Comparison of ENCODE assay signal across 24 mouse cellular contexts in genomic region chr3:87498266-87498665, GRCm38 (mm10). TPM values are rescaled to one million over a fixed set of nuclear protein-coding genes. Genes with fewer than 3 reads are reported as not detected.
DNase-seq lines count a peak whose midpoint lies in the region; ATAC-seq and TF ChIP-seq lines count a peak whose summit lies in the region.
"Had no signal": no experiment of that assay in that cellular context is flagged by ENCODE, and none has a peak within 500 bp of the region (broad histone marks: within the 10 kb centered on the region; RNA-seq: fewer than 3 reads in every experiment).

No protein-coding gene starts in this region.

- no peak overlapping the region for H3K4me2 ChIP-seq in embryonic facial prominence, embryonic 11.5 days (ENCODE audit: low read depth, low read length)
- H3K4me2 ChIP-seq in midbrain, embryonic 13.5 days (replicated peaks) = no peak overlapping the region
- no peak overlapping the region for H3K4me2 ChIP-seq in intestine, embryonic 15.5 days (replicated peaks)
- H3K4me2 ChIP-seq: embryonic facial prominence, embryonic 13.5 days; forebrain, embryonic 13.5 days; heart, embryonic 11.5 days; heart, embryonic 15.5 days; hindbrain, embryonic 13.5 days had no signal

- H3K27ac ChIP-seq in embryonic facial prominence, embryonic 11.5 days (replicated peaks; ENCODE audit: low read depth, low read length) = no peak overlapping the region
- H3K27ac ChIP-seq in embryonic facial prominence, embryonic 10.5 days (replicated peaks) = no peak overlapping the region
- H3K27ac ChIP-seq in midbrain, embryonic 10.5 days (replicated peaks) = no peak overlapping the region
- H3K27ac ChIP-seq in midbrain, embryonic 13.5 days = no peak overlapping the region
- H3K27ac ChIP-seq in bone marrow macrophage, adult 2 months (ENCODE audit: insufficient read depth, low read depth, low read length) = peak overlapping the region; percentile 54
- H3K27ac ChIP-seq in forebrain, embryonic 10.5 days = no peak overlapping the region
- no peak overlapping the region for H3K27ac ChIP-seq in intestine, embryonic 15.5 days
- H3K27ac ChIP-seq: embryonic facial prominence, embryonic 13.5 days; forebrain, embryonic 13.5 days; heart, embryonic 15.5 days; hindbrain, embryonic 13.5 days; hindbrain, postnatal 0 days had no signal

- H3K4me3 ChIP-seq in embryonic facial prominence, embryonic 11.5 days (ENCODE audit: low read depth, low read length) = no peak overlapping the region
- H3K4me3 ChIP-seq in embryonic facial prominence, embryonic 10.5 days = no peak overlapping the region
- no peak overlapping the region for H3K4me3 ChIP-seq in midbrain, embryonic 10.5 days
- no peak overlapping the region for H3K4me3 ChIP-seq in midbrain, embryonic 13.5 days (replicated peaks)
- H3K4me3 ChIP-seq in bone marrow macrophage, adult 2 months (ENCODE audit: insufficient read depth, low read length) = no peak overlapping the region
- no peak overlapping the region for H3K4me3 ChIP-seq in forebrain, embryonic 10.5 days
- H3K4me3 ChIP-seq in intestine, embryonic 15.5 days (replicated peaks) = no peak overlapping the region
- H3K4me3 ChIP-seq: embryonic facial prominence, embryonic 13.5 days; forebrain, embryonic 13.5 days; heart, embryonic 15.5 days; hindbrain, embryonic 13.5 days had no signal

- no peak for DNase-seq in embryonic facial prominence, embryonic 11.5 days (ENCODE audit: low spot score)
- no peak for DNase-seq in embryonic facial prominence, embryonic 10.5 days (ENCODE audit: low spot score)
- peak; percentile 5 for DNase-seq in midbrain, embryonic 10.5 days (ENCODE audit: low spot score)
- DNase-seq in NIH3T3 (ENCODE audit: low read depth) = peak; percentile 0
- DNase-seq in forebrain, embryonic 10.5 days (ENCODE audit: extremely low spot score, low spot score) = no peak
- DNase-seq: adrenal gland, adult 2 months; adrenal gland, postnatal 25 days; cerebellum, adult 11 months; cerebellum, adult 8-10 months; cerebellum, postnatal 14 days; embryo, embryonic 11 days; gastrocnemius, postnatal 36 days; heart, adult 18-20 months; heart, postnatal 14 days had no signal

- 76% methylated on average over 9 of the region's 9 CpGs for WGBS in embryonic facial prominence, embryonic 11.5 days
- WGBS in embryonic facial prominence, embryonic 10.5 days = 83% methylated on average over 9 of the region's 9 CpGs
- WGBS in midbrain, embryonic 10.5 days = 84% methylated on average over 9 of the region's 9 CpGs
- 84% methylated on average over 9 of the region's 9 CpGs for WGBS in midbrain, embryonic 13.5 days
- WGBS in forebrain, embryonic 10.5 days = 83% methylated on average over 9 of the region's 9 CpGs
- 83% methylated on average over 9 of the region's 9 CpGs for WGBS in intestine, embryonic 15.5 days

- H3K36me3 ChIP-seq in embryonic facial prominence, embryonic 11.5 days (replicated peaks; ENCODE audit: control insufficient read depth, insufficient read depth, low read depth, low read length) = no peaks in the 10 kb centered on the region
- H3K36me3 ChIP-seq in embryonic facial prominence, embryonic 10.5 days (replicated peaks) = no peaks in the 10 kb centered on the region
- H3K36me3 ChIP-seq in midbrain, embryonic 10.5 days = no peaks in the 10 kb centered on the region
- H3K36me3 ChIP-seq in midbrain, embryonic 13.5 days = no peaks in the 10 kb centered on the region
- no peaks in the 10 kb centered on the region for H3K36me3 ChIP-seq in forebrain, embryonic 10.5 days (replicated peaks)
- no peaks in the 10 kb centered on the region for H3K36me3 ChIP-seq in intestine, embryonic 15.5 days
- H3K36me3 ChIP-seq: embryonic facial prominence, embryonic 13.5 days; G1E; heart, embryonic 15.5 days; hindbrain, embryonic 13.5 days had no signal

- no peak for TF ChIP-seq POLR2A in bone marrow macrophage, adult 2 months (IDR thresholded peaks at IDR 0.05; ENCODE audit: borderline replicate concordance, low read depth, low read length)

- no peak for TF ChIP-seq CTCF in bone marrow macrophage, adult 2 months (IDR thresholded peaks at IDR 0.05; ENCODE audit: low read depth, low read length)

- no peaks in the 10 kb centered on the region; the same call in 1 of the 2 replicates for H3K27me3 ChIP-seq in embryonic facial prominence, embryonic 11.5 days (ENCODE audit: control insufficient read depth, insufficient read depth, low read length)
- 0 out of 2 replicates have a peak, but pooled peaks cover 2% of the 10 kb centered on the region for H3K27me3 ChIP-seq in embryonic facial prominence, embryonic 10.5 days (replicated peaks; ENCODE audit: low read depth, poor library complexity, severe bottlenecking)
- H3K27me3 ChIP-seq in midbrain, embryonic 10.5 days (ENCODE audit: low read depth, poor library complexity, severe bottlenecking) = peaks cover 6% of the 10 kb centered on the region; the same call in 1 of the 2 replicates
- 0 out of 2 replicates have a peak, but pooled peaks cover 4% of the 10 kb centered on the region for H3K27me3 ChIP-seq in midbrain, embryonic 13.5 days
- H3K27me3 ChIP-seq in forebrain, embryonic 10.5 days (ENCODE audit: poor library complexity, severe bottlenecking) = peaks cover 3% of the 10 kb centered on the region
- H3K27me3 ChIP-seq in intestine, embryonic 15.5 days (replicated peaks) = no peaks in the 10 kb centered on the region
- H3K27me3 ChIP-seq: forebrain, embryonic 13.5 days; heart, embryonic 15.5 days; hindbrain, embryonic 13.5 days had no signal

- no peaks in the 10 kb centered on the region for H3K4me1 ChIP-seq in embryonic facial prominence, embryonic 11.5 days (ENCODE audit: control insufficient read depth, insufficient read depth, low read length)
- peaks cover 4% of the 10 kb centered on the region; the same call in 1 of the 2 replicates for H3K4me1 ChIP-seq in embryonic facial prominence, embryonic 10.5 days
- peaks cover 14% of the 10 kb centered on the region for H3K4me1 ChIP-seq in midbrain, embryonic 10.5 days
- H3K4me1 ChIP-seq in midbrain, embryonic 13.5 days (replicated peaks) = 0 out of 2 replicates have a peak, but pooled peaks cover 6% of the 10 kb centered on the region
- peaks cover 19% of the 10 kb centered on the region for H3K4me1 ChIP-seq in bone marrow macrophage, adult 2 months (ENCODE audit: control insufficient read depth, insufficient read depth, low read length)
- peaks cover 20% of the 10 kb centered on the region for H3K4me1 ChIP-seq in forebrain, embryonic 10.5 days
- H3K4me1 ChIP-seq in intestine, embryonic 15.5 days (replicated peaks) = no peaks in the 10 kb centered on the region
- H3K4me1 ChIP-seq: heart, embryonic 15.5 days; hindbrain, embryonic 13.5 days had no signal

- no peaks in the 10 kb centered on the region for H3K9me3 ChIP-seq in embryonic facial prominence, embryonic 11.5 days (replicated peaks; ENCODE audit: control insufficient read depth, low read length)
- no peaks in the 10 kb centered on the region for H3K9me3 ChIP-seq in embryonic facial prominence, embryonic 10.5 days
- no peaks in the 10 kb centered on the region for H3K9me3 ChIP-seq in midbrain, embryonic 10.5 days (replicated peaks)
- no peaks in the 10 kb centered on the region for H3K9me3 ChIP-seq in midbrain, embryonic 13.5 days
- H3K9me3 ChIP-seq in forebrain, embryonic 10.5 days = no peaks in the 10 kb centered on the region
- no peaks in the 10 kb centered on the region for H3K9me3 ChIP-seq in intestine, embryonic 15.5 days
- H3K9me3 ChIP-seq: embryonic facial prominence, embryonic 13.5 days; forebrain, embryonic 13.5 days; G1E; heart, embryonic 15.5 days; hindbrain, embryonic 13.5 days had no signal

- no peak overlapping the region for H3K9ac ChIP-seq in embryonic facial prominence, embryonic 11.5 days (replicated peaks; ENCODE audit: low read length)
- H3K9ac ChIP-seq in midbrain, embryonic 13.5 days (replicated peaks) = no peak overlapping the region
- H3K9ac ChIP-seq in intestine, embryonic 15.5 days = no peak overlapping the region
- H3K9ac ChIP-seq: embryonic facial prominence, embryonic 13.5 days; forebrain, embryonic 13.5 days; heart, embryonic 15.5 days; hindbrain, embryonic 13.5 days had no signal

- 0 out of 2 replicates have a peak, but pooled peaks have one; percentile 23 for ATAC-seq in embryonic facial prominence, embryonic 11.5 days (replicated peaks; ENCODE audit: insufficient number of reproducible peaks, low FRiP score, low TSS enrichment, low read depth)
- no peak for ATAC-seq in midbrain, embryonic 13.5 days
- no peak for ATAC-seq in intestine, embryonic 15.5 days

RNA-seq across cellular contexts. Expression of gene Etv3, which starts 26.9 kb away (rescaled TPM):
- 8.5 and 9.8 TPM in 2 replicates for polyA plus RNA-seq in embryonic facial prominence, embryonic 11.5 days (2014; fragmentation: Nextera tagmentation; extraction: Ambion mirVana)
- polyA plus RNA-seq in embryonic facial prominence, embryonic 10.5 days (2016; fragmentation: Nextera tagmentation; extraction: Ambion mirVana) = 11.9 and 14.0 TPM in 2 replicates
- 9.8 and 11.8 TPM in 2 replicates for polyA plus RNA-seq in midbrain, embryonic 10.5 days (2016; fragmentation: Nextera tagmentation; extraction: Ambion mirVana)
- 11.5 and 12.9 TPM in 2 replicates for polyA plus RNA-seq in midbrain, embryonic 13.5 days (2015; fragmentation: Nextera tagmentation; extraction: Ambion mirVana)
- 57.2 and 59.6 TPM in 2 replicates for polyA plus RNA-seq in bone marrow macrophage, adult 2 months (2012; ENCODE audit: insufficient read depth, insufficient read length, missing spikeins)
- 10.9 and 11.0 TPM in 2 replicates for polyA plus RNA-seq in forebrain, embryonic 10.5 days (2016; fragmentation: Nextera tagmentation; extraction: Ambion mirVana)
- polyA plus RNA-seq in intestine, embryonic 15.5 days (2015; fragmentation: Nextera tagmentation; extraction: Ambion mirVana) = 12.5 and 13.1 TPM in 2 replicates

Comparison
In these comparisons a context has a peak if more than half of its experiments do, and no peak if none do; other contexts are left out.
1. DNase-seq: peak in midbrain, embryonic 10.5 days (single experiment) and NIH3T3 (single experiment); none in embryonic facial prominence, embryonic 11.5 days (single experiment), embryonic facial prominence, embryonic 10.5 days (single experiment) and forebrain, embryonic 10.5 days (single experiment).